Mouse (Mus musculus): Measurements from ENCODE around the gene Pnmal1. TPM values are rescaled to one million over a fixed set of nuclear protein-coding genes. Genes with fewer than 3 reads are reported as not detected.

Gene Pnmal1
- total and polyA plus RNA-seq, 2 experiments from 2014 or later: 41.2 to 65.2 TPM

- H3K4me1 ChIP-seq (ENCODE audit: insufficient read depth, low read length): peaks cover 30% of the 10 kb centered on the region
- ATAC-seq (ENCODE audit: low FRiP score) (no peak), DNase-seq (ENCODE audit: low spot score) (peak; percentile 72)
- TF ChIP-seq CTCF (IDR thresholded peaks at IDR 0.05): no peak
- 24% methylated on average over 4 of the region's 4 CpGs for WGBS
- no peak overlapping the region for H3K4me2 ChIP-seq (ENCODE audit: low read depth, low read length, poor library complexity, severe bottlenecking)
- no peak overlapping the region for H3K4me3 ChIP-seq (ENCODE audit: low read depth, low read length)
- no peaks in the 10 kb centered on the region for H3K27me3 ChIP-seq (ENCODE audit: insufficient read depth, low read length)
- no peak overlapping the region for H3K9ac ChIP-seq (replicated peaks; ENCODE audit: low read length, poor library complexity, severe bottlenecking)
- peak overlapping the region; percentile 93 for H3K27ac ChIP-seq (ENCODE audit: low read depth, low read length)
- no peaks in the 10 kb centered on the region for H3K9me3 ChIP-seq (ENCODE audit: low read length)
- H3K36me3 ChIP-seq (ENCODE audit: insufficient read depth, low read length): no peaks in the 10 kb centered on the region
Measured at GRCm38 (mm10) chr7:16942861-16943260, 16.6 kb upstream of the Pnmal1 start.

GRCm38 (mm10) chr7:16944061-16944807 is 15.2 kb upstream of the Pnmal1 start, which contains the start of gene Pnmal2:
TSS of gene Pnmal2 (plus strand) at chr7:16944682.
- DNase-seq (ENCODE audit: low spot score) (peak; percentile 97), ATAC-seq (ENCODE audit: low FRiP score) (peak; percentile 86)
- H3K4me3 ChIP-seq (ENCODE audit: low read depth, low read length): peak within 1 kb of the TSS; percentile 69
- H3K4me2 ChIP-seq (ENCODE audit: low read depth, low read length, poor library complexity, severe bottlenecking): peak within 1 kb of the TSS; percentile 93
- H3K27ac ChIP-seq (ENCODE audit: low read depth, low read length): peak within 1 kb of the TSS; percentile 93
- H3K4me1 ChIP-seq (ENCODE audit: insufficient read depth, low read length): peaks cover 34% of the 10 kb centered on the region
- WGBS: 8% methylated on average over 36 of the region's 36 CpGs
- H3K36me3 ChIP-seq (ENCODE audit: insufficient read depth, low read length): no peaks in the 10 kb centered on the region; the same call in 1 of the 2 replicates
- no peaks in the 10 kb centered on the region for H3K27me3 ChIP-seq (ENCODE audit: insufficient read depth, low read length)
- no peak for TF ChIP-seq CTCF (IDR thresholded peaks at IDR 0.05)
- H3K9me3 ChIP-seq (ENCODE audit: low read length): no peaks in the 10 kb centered on the region
- peak within 1 kb of the TSS; percentile 93 for H3K9ac ChIP-seq (replicated peaks; ENCODE audit: low read length, poor library complexity, severe bottlenecking)

DNA sequence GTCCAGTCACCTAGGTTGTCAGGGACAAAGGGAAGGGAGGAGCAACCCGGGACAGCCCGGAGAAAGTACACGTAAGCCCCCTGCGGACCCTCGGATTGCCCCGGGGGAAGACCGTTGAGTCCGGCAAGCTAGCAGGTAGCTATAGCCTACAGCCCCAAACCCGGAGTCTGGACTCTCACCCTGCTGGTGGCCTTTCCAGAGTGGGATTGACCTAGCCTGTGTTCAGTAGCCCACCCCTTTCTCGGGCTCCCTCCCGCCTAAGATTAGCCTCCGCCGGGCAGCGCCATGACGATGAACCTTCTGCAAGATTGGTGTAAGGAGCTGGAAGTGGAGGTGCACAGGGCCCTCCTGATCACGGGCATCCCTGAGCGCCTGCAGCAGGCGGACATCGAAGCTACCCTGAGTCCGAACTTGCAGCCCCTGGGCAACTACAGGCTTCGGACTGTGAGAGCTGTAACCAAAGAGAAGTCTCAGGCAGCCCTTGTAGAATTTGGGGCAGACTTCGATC is 14.6 kb upstream of the Pnmal1 start:
- Histone ChIP-seq H3K9me3 (ENCODE audit: low read length) (no peaks in the 10 kb centered on the region), H3K27me3 (ENCODE audit: insufficient read depth, low read length) (no peaks in the 10 kb centered on the region), H3K4me2 (ENCODE audit: low read depth, low read length, poor library complexity, severe bottlenecking) (peak overlapping the region; percentile 93), H3K36me3 (ENCODE audit: insufficient read depth, low read length) (no peaks in the 10 kb centered on the region; the same call in 1 of the 2 replicates), H3K4me1 (ENCODE audit: insufficient read depth, low read length) (peaks cover 36% of the 10 kb centered on the region), H3K27ac (ENCODE audit: low read depth, low read length) (peak overlapping the region; percentile 93), H3K9ac (replicated peaks; ENCODE audit: low read length, poor library complexity, severe bottlenecking) (peak overlapping the region; percentile 93), H3K4me3 (ENCODE audit: low read depth, low read length) (peak overlapping the region; percentile 69)
- ATAC-seq (ENCODE audit: low FRiP score): peak; percentile 29
- no peak for TF ChIP-seq CTCF (IDR thresholded peaks at IDR 0.05)
- WGBS: 1% methylated on average over 22 of the region's 22 CpGs
- no peak for DNase-seq (ENCODE audit: low spot score)

DNA sequence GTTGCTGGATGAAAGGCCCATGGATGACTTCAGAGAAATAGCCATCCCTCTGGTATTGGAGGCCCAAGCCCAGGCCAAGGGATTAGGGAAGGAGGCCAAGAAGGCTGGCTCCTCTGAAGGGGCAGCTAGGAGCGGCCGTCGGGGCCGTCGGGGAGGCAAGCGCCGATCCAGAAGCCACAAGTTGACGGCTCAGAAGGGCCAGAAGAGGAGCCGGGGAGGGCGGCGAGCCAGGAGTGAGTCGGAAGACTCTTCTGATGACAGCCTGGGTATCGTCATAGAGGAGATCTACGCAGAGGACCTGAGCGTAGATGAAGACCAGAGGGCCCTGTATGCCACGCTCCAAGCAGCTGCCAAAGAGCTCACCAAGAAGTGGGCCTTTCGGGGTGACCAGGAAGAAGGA is 14.1 kb upstream of the Pnmal1 start:
- H3K27ac ChIP-seq (ENCODE audit: low read depth, low read length): peak overlapping the region; percentile 93
- peak overlapping the region; percentile 93 for H3K4me2 ChIP-seq (ENCODE audit: low read depth, low read length, poor library complexity, severe bottlenecking)
- H3K4me3 ChIP-seq (ENCODE audit: low read depth, low read length): peak overlapping the region; percentile 69
- ATAC-seq (ENCODE audit: low FRiP score): no peak
- no peaks in the 10 kb centered on the region for H3K27me3 ChIP-seq (ENCODE audit: insufficient read depth, low read length)
- no peaks in the 10 kb centered on the region; the same call in 1 of the 2 replicates for H3K36me3 ChIP-seq (ENCODE audit: insufficient read depth, low read length)
- peaks cover 31% of the 10 kb centered on the region for H3K4me1 ChIP-seq (ENCODE audit: insufficient read depth, low read length)
- peak overlapping the region; percentile 93 for H3K9ac ChIP-seq (replicated peaks; ENCODE audit: low read length, poor library complexity, severe bottlenecking)
- 13% methylated on average over 17 of the region's 17 CpGs for WGBS
- TF ChIP-seq CTCF (IDR thresholded peaks at IDR 0.05): no peak
- DNase-seq (ENCODE audit: low spot score): peak; percentile 49
- no peaks in the 10 kb centered on the region for H3K9me3 ChIP-seq (ENCODE audit: low read length)

DNA sequence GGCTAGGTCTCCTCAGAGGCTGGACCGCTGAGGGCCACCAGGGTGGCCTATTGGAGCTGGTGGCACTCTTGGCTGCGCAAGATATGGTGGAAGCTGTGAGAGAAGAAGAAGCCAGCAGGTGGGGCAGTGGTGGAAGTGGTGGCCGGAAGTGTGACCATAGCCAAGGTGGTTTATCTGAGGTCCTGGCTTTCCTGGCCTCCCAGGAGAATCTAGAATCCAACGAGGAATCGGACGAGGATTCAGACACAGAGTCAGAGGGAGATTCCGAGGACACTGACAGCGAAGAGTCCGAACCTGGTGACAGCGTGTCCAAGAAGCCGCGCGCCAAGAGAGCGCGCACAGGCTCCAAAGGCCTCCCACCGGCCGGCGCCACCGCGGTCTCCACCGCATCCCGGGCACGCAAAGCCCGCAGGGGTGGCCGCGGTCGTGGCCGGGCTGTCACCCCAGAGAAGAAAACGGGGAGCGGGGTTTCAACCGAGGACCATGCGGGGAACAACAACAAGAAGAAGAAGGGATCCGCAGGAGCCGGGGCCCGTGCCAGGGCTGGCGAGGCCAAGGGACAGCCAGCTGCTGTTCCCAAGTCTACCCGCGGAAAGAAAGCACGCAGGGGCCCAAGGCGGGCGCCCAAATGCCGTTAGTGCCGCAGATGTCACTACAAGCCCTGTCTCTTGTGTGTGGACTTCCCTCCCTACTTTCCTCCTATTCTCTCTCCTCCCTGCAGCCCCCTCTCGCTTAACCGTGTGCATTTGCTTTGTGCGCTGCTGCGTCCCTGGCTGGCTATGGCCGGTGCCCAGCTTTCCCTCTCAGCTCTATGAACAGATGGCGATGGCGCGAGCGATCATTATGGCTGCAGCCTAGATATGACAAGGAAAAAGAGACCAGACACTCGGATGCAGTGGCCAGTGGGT is 12.8 kb upstream of the Pnmal1 start:
- no peaks in the 10 kb centered on the region; the same call in 1 of the 2 replicates for H3K36me3 ChIP-seq (ENCODE audit: insufficient read depth, low read length)
- H3K27me3 ChIP-seq (ENCODE audit: insufficient read depth, low read length): no peaks in the 10 kb centered on the region
- peak overlapping the region; percentile 93 for H3K27ac ChIP-seq (ENCODE audit: low read depth, low read length)
- no peak for ATAC-seq (ENCODE audit: low FRiP score)
- H3K4me2 ChIP-seq (ENCODE audit: low read depth, low read length, poor library complexity, severe bottlenecking): peak overlapping the region; percentile 93
- H3K4me3 ChIP-seq (ENCODE audit: low read depth, low read length): peak overlapping the region; percentile 69
- no peaks in the 10 kb centered on the region for H3K9me3 ChIP-seq (ENCODE audit: low read length)
- TF ChIP-seq CTCF (IDR thresholded peaks at IDR 0.05): peak; percentile 45; the same call in 1 of the 2 replicates
- peaks cover 25% of the 10 kb centered on the region for H3K4me1 ChIP-seq (ENCODE audit: insufficient read depth, low read length)
- DNase-seq (ENCODE audit: low spot score): peak; percentile 55
- WGBS: 2% methylated on average over 53 of the region's 53 CpGs
- peak overlapping the region; percentile 93 for H3K9ac ChIP-seq (replicated peaks; ENCODE audit: low read length, poor library complexity, severe bottlenecking)
